Mouse (Mus musculus) ZHBTc4 (cell line): ENCODE measurements at regions not wholly inside any gene's neighbourhood (a gene's known extent, or its start where the extent isn't known, plus 50 kb on each side); places are given as distances from the start of the nearest gene placed in this dataset.

Experiments used
- DNase-seq: peaks from one replicate; pipeline ENCODE4 v3.0.0-alpha.2; 2011; ENCODE audit warnings: low read depth, low spot score

- no peak for DNase-seq
Observed at GRCm38 (mm10) chr13:97652279-97652678, 108.2 kb downstream of the Gm10260 start.

GRCm38 (mm10) chr13:97651761-97652160 lies 108.7 kb downstream of the Gm10260 start:
- DNase-seq = no peak

- no peak for DNase-seq
Observed at GRCm38 (mm10) chr13:97651176-97651575, 109.3 kb downstream of the Gm10260 start.

GRCm38 (mm10) chr13:97650191-97650590 lies 110.2 kb downstream of the Gm10260 start:
- DNase-seq = no peak

GRCm38 (mm10) chr13:97647486-97647885 lies 112.9 kb downstream of the Gm10260 start:
- peak; percentile 64 for DNase-seq

- no peak for DNase-seq
Observed at GRCm38 (mm10) chr13:97646021-97646385, 114.4 kb downstream of the Gm10260 start.

- peak; percentile 42 for DNase-seq
Observed at GRCm38 (mm10) chr13:97645107-97646020, 115.1 kb downstream of the Gm10260 start.

GRCm38 (mm10) chr13:97640236-97640635 lies 120.2 kb downstream of the Gm10260 start:
- DNase-seq = no peak

- DNase-seq = peak; percentile 31
Observed at GRCm38 (mm10) chr13:97639656-97640055, 120.8 kb downstream of the Gm10260 start.

- DNase-seq = peak; percentile 18
Observed at GRCm38 (mm10) chr13:97638457-97639088, 121.9 kb downstream of the Gm10260 start.

GRCm38 (mm10) chr13:97637506-97637905 lies 122.9 kb downstream of the Gm10260 start:
- DNase-seq = peak; percentile 42

GRCm38 (mm10) chr13:97634041-97634788 lies 126.2 kb downstream of the Gm10260 start:
- no peak for DNase-seq

GRCm38 (mm10) chr13:97633551-97633950 lies 126.9 kb downstream of the Gm10260 start:
- no peak for DNase-seq

- DNase-seq = no peak
Observed at GRCm38 (mm10) chr13:97631872-97632402, 128.5 kb downstream of the Gm10260 start.

GRCm38 (mm10) chr13:97630921-97631320 lies 129.5 kb downstream of the Gm10260 start:
- DNase-seq = no peak

GRCm38 (mm10) chr13:97628608-97629007 lies 131.8 kb downstream of the Gm10260 start:
- no peak for DNase-seq

GRCm38 (mm10) chr13:97627247-97627646 lies 133.2 kb downstream of the Gm10260 start:
- DNase-seq = no peak

- DNase-seq = no peak
Observed at GRCm38 (mm10) chr13:97626786-97627185, 133.6 kb downstream of the Gm10260 start.

- no peak for DNase-seq
Observed at GRCm38 (mm10) chr13:97626116-97626515, 134.3 kb downstream of the Gm10260 start.

- DNase-seq = no peak
Observed at GRCm38 (mm10) chr13:97625391-97625790, 135.0 kb downstream of the Gm10260 start.

- DNase-seq = no peak
Observed at GRCm38 (mm10) chr13:97618190-97618586, 142.2 kb downstream of the Gm10260 start.
